Mouse (Mus musculus) liver, embryonic 14.5 days (tissue): ENCODE measurements around the gene H2-Q1. TPM values are rescaled to one million over a fixed set of nuclear protein-coding genes. Genes with fewer than 3 reads are reported as not detected.

ENCODE experiments used
- ATAC-seq: fragments of 200-750 bp; cut with Nextera tagmentation; 2 replicates; pipeline ENCODE4 v1.8.0; 2017; ENCODE audit warnings: moderate number of reproducible peaks, mild to moderate bottlenecking, moderate library complexity; ENCODE audit not compliant: insufficient read depth
- DNase-seq, 3 experiments: peaks; one replicate each; pipeline ENCODE4 v3.0.0-alpha.2; 2012 to 2013; ENCODE audit warnings: low read depth in 3 of 3, low spot score in 3 of 3
- H3K27ac ChIP-seq: fragments of 300-500 bp; sonication (generic); 2 replicates; pipeline ENCODE4 v1.5.1; 2014; ENCODE audit warnings: moderate library complexity, mild to moderate bottlenecking, control low read depth, inconsistent platforms
- H3K27me3 ChIP-seq: fragments of 300-500 bp; sonication (generic); 2 replicates; pipeline ENCODE4 v1.6.1; 2014; ENCODE audit warnings: mild to moderate bottlenecking, low read length, moderate library complexity; ENCODE audit not compliant: control insufficient read depth, insufficient read depth
- H3K36me3 ChIP-seq: fragments of 300-500 bp; sonication (generic); replicated peaks from 2 replicates; pipeline ENCODE4 v1.6.1; 2014; ENCODE audit warnings: low read depth; ENCODE audit not compliant: control insufficient read depth, insufficient read depth
- H3K4me1 ChIP-seq, 2 experiments: fragments of 200-500 bp in 1 of 2; fragments of 300-500 bp in 1 of 2; sonication (generic) in 1 of 2; replicated peaks; 2 replicates each; pipeline ENCODE4 v1.6.1; 2012 to 2014; ENCODE audit warnings: antibody characterized with exemption in 1 of 2, inconsistent platforms in 1 of 2, low read length in 1 of 2; ENCODE audit not compliant: control insufficient read depth in 2 of 2, insufficient read depth in 2 of 2
- H3K4me2 ChIP-seq: fragments of 300-500 bp; sonication (generic); 2 replicates; pipeline ENCODE4 v1.6.1; 2014; ENCODE audit warnings: low read depth, mild to moderate bottlenecking, control low read depth, moderate library complexity
- H3K4me3 ChIP-seq, 2 experiments: fragments of 200-500 bp in 1 of 2; fragments of 300-500 bp in 1 of 2; sonication (generic) in 1 of 2; 2 replicates each; pipeline ENCODE4 v1.5.1; 2012 to 2014; ENCODE audit warnings: low read depth in 2 of 2, low read length in 2 of 2, mild to moderate bottlenecking in 2 of 2, control low read depth in 1 of 2, inconsistent platforms in 1 of 2, moderate library complexity in 1 of 2; ENCODE audit not compliant: insufficient read depth in 1 of 2
- H3K9ac ChIP-seq: fragments of 300-500 bp; sonication (generic); replicated peaks from 2 replicates; pipeline ENCODE4 v1.6.1; 2014; ENCODE audit warnings: mild to moderate bottlenecking, control low read depth, moderate library complexity
- H3K9me3 ChIP-seq: fragments of 300-500 bp; sonication (generic); 2 replicates; pipeline ENCODE4 v1.6.1; 2016; ENCODE audit warnings: low read length, mixed read lengths; ENCODE audit not compliant: control insufficient read depth
- CTCF ChIP-seq: IDR thresholded peaks from 2 replicates; pipeline ENCODE4 v1.5.1; 2016; ENCODE audit warnings: antibody characterized with exemption, low read depth, control low read depth
- EP300 ChIP-seq: IDR thresholded peaks from 2 replicates; pipeline ENCODE4 v1.6.1; 2016; ENCODE audit warnings: antibody characterized with exemption, low read depth
- WGBS: fragments of 180-500 bp; shearing (Covaris S2); extraction: QIAGEN DNeasy Blood & Tissue Kit; methylation state at CpG from one replicate; pipeline ENCODE4 v1.1.7; 2014; ENCODE audit not compliant: insufficient replicate concordance; 5-methylcytosine and 5-hydroxymethylcytosine counted together
- polyA plus RNA-seq, 2 experiments: library from polyadenylated mRNA; depleted of rRNA in 1 of 2; stranded (reverse) in 1 of 2; unstranded in 1 of 2; fragments of >200 nt; fragmentation: Nextera tagmentation in 1 of 2; extraction: Ambion mirVana in 1 of 2; gene quantifications; 2 replicates each; pipeline versions ENCODE4 v1.2.1 to v1.2.3; 2012 to 2014

Gene H2-Q1
- polyA plus RNA-seq (2012; rRNA removed) (0.50 and 0.56 TPM in 2 replicates), polyA plus RNA-seq (2014; fragmentation: Nextera tagmentation; extraction: Ambion mirVana) (0.58 and 1.2 TPM in 2 replicates)

DNA sequence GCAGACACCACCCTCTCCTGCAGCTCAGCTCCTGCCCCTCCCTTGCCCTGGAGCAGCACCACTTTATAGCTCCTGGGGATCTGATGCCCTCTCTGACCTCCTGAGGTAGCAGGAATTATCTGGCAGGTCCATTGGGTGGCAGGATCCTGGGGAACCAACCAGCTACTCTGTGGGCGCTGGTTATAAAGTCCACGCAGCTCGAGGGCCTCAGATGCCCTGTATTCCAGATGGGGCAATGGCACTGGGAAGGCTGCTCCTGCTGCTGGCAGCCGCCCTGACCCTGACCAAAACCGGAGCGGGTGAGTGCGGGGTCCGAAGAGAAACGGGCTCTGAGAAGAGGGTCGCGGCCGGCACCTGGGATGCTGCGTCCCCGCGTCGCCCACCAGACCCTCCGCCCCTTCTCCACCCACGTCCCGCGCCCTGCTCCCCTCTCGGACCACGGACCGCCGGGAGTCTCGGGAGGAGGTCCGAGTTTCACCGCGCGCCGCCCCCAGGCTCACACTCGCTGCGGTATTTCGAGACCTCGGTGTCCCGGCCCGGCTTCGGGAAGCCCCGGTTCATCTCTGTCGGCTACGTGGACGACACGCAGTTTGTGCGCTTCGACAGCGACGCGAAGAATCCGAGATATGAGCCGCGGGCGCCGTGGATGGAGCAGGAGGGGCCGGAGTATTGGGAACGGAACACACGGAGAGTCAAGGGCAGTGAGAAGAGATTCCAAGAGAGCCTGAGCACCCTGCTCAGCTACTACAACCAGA lies at the start of gene H2-Q1:
Gene H2-Q1 (plus strand): TSS at position 79 of the 755 bp plus-strand sequence.
- Histone ChIP-seq H3K9ac (no peak within 1 kb of the TSS), H3K27ac (no peak within 1 kb of the TSS)
- DNase-seq = no peak

DNA sequence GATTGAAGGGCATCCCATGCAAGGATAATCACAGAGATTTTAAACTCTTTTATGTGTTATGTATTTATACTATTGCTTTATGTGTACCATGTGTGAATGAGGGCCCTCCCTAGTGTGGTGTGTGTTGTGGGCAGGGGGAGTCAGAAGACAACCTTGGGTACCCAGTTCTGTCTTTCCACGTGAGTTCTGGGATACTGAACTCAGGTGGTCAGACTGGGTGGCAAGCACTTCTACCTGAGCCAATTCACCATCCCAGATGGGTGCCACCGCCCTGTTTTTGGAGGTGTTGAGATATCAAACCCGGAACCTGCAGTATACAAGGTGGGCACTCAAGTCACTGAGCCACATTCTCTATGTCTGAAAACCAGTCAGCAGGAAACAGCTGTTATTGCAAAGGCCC lies 48.0 kb upstream of the H2-Q1 start:
- Histone ChIP-seq H3K4me3 (no peak overlapping the region), H3K4me1 (no peaks in the 10 kb centered on the region; a peak in 1 of 4 replicates), H3K27ac (no peak overlapping the region), H3K9ac (no peak overlapping the region), H3K9me3 (no peaks in the 10 kb centered on the region), H3K4me2 (no peak overlapping the region), H3K36me3 (no peaks in the 10 kb centered on the region), H3K27me3 (peaks cover 8% of the 10 kb centered on the region)
- no peak for DNase-seq
- no peak for ATAC-seq
- TF ChIP-seq CTCF (no peak), EP300 (no peak)
- WGBS = 46% methylated on average over 3 of the region's 3 CpGs

More for the DNA sequence above, at the start of gene H2-Q1:
- H3K36me3 ChIP-seq = no peaks in the 10 kb centered on the region
- no peak for TF ChIP-seq CTCF
- H3K4me1 ChIP-seq = no peaks in the 10 kb centered on the region; a peak in 1 of 4 replicates
- no peaks in the 10 kb centered on the region for H3K9me3 ChIP-seq
- H3K27me3 ChIP-seq = peaks cover 13% of the 10 kb centered on the region
- H3K4me3 ChIP-seq = peak within 1 kb of the TSS in 1 of 2 experiments; percentile 27; a peak in 1 of 4 replicates
- WGBS = 2% methylated on average over 55 of the region's 55 CpGs
- no peak for ATAC-seq
- H3K4me2 ChIP-seq = peak within 1 kb of the TSS; percentile 52

- Histone ChIP-seq H3K4me1 (no peaks in the 10 kb centered on the region; a peak in 1 of 4 replicates), H3K36me3 (no peaks in the 10 kb centered on the region), H3K9me3 (no peaks in the 10 kb centered on the region), H3K9ac (no peak overlapping the region; the same call in 1 of the 2 replicates), H3K4me3 (no peak overlapping the region), H3K27ac (no peak overlapping the region), H3K4me2 (no peak overlapping the region), H3K27me3 (peaks cover 8% of the 10 kb centered on the region)
- TF ChIP-seq CTCF = peak; percentile 97
- no peak for TF ChIP-seq EP300
- ATAC-seq (peak; percentile 58; the same call in 1 of the 2 replicates), DNase-seq (peak in 1 of 3 experiments; percentile 41)
- 3% methylated on average over 11 of the region's 11 CpGs for WGBS
Observed at GRCm38 (mm10) chr17:35274770-35275169, 45.4 kb upstream of the H2-Q1 start.

DNA sequence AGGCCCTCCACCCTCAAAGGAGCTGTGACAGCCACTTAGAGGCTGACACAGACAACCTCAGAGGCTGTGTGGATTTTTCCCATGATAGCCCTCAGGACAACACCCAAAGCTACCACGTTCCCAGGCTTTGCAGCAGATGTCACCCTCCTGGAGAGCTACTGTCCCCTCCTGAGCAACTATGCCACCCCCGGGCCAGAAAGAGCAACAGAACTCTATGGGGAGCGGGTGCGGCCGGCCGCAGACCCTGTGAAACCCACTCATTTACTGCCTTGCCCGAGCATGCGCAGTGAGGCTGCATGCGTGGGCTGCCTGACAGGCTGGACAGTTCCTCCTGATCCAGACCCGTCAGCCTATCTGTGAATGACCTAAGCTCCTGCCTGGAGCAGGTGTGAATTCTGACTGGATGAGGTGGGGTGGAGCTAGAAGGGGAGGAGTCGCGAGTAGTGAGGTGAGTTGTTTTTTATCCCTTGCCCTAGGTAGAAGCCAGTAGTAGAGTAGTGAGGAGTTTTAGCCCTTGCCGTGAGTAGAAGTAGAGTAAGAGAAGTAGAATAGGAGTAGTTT lies 43.8 kb upstream of the H2-Q1 start:
- Histone ChIP-seq H3K36me3 (no peaks in the 10 kb centered on the region), H3K27me3 (peaks cover 8% of the 10 kb centered on the region), H3K9ac (no peak overlapping the region), H3K4me2 (no peak overlapping the region), H3K4me3 (no peak overlapping the region), H3K27ac (no peak overlapping the region), H3K9me3 (no peaks in the 10 kb centered on the region), H3K4me1 (no peaks in the 10 kb centered on the region; a peak in 1 of 4 replicates)
- TF ChIP-seq CTCF (no peak), EP300 (no peak)
- whole genome bisulfite sequencing = 18% methylated on average over 13 of the region's 13 CpGs
- DNase-seq = no peak
- ATAC-seq = no peak

GRCm38 (mm10) chr17:35278049-35278448 lies 42.2 kb upstream of the H2-Q1 start:
- Histone ChIP-seq H3K27ac (no peak overlapping the region), H3K4me1 (no peaks in the 10 kb centered on the region; a peak in 1 of 4 replicates), H3K9me3 (no peaks in the 10 kb centered on the region), H3K9ac (no peak overlapping the region), H3K4me2 (no peak overlapping the region), H3K4me3 (no peak overlapping the region), H3K36me3 (no peaks in the 10 kb centered on the region), H3K27me3 (peaks cover 8% of the 10 kb centered on the region)
- ATAC-seq (no peak), DNase-seq (no peak)
- 64% methylated on average over 8 of the region's 8 CpGs for WGBS
- TF ChIP-seq CTCF (no peak), EP300 (no peak)
